Mouse (Mus musculus) myocyte (in vitro differentiated cells): ENCODE results near the gene Adarb2. TPM values are rescaled to one million over a fixed set of nuclear protein-coding genes. Genes with fewer than 3 reads are reported as not detected.

Source experiments
- H3K27me3 ChIP-seq: one replicate; pipeline ENCODE4 v1.6.1; 2011; ENCODE audit not compliant: control insufficient read depth, insufficient read depth, insufficient read length
- H3K36me3 ChIP-seq: one replicate; pipeline ENCODE4 v1.6.1; 2011; ENCODE audit not compliant: control insufficient read depth, insufficient read depth
- H3K4me2 ChIP-seq: one replicate; pipeline ENCODE4 v1.6.1; 2011; ENCODE audit warnings: low read depth, control low read depth
- H3K4me3 ChIP-seq: one replicate; pipeline ENCODE4 v1.5.1; 2011; ENCODE audit warnings: mild to moderate bottlenecking, control low read depth, moderate library complexity
- H3K79me2 ChIP-seq: one replicate; pipeline ENCODE4 v1.6.1; 2011; ENCODE audit not compliant: control insufficient read depth, insufficient read depth
- H3ac ChIP-seq: one replicate; pipeline ENCODE4 v1.6.1; 2011; ENCODE audit not compliant: control insufficient read depth, insufficient read length
- CEBPB ChIP-seq: IDR thresholded peaks from 2 replicates; pipeline ENCODE4 v1.6.1; 2011; ENCODE audit warnings: mild to moderate bottlenecking, moderate library complexity; ENCODE audit not compliant: poor library complexity, insufficient read depth, severe bottlenecking
- E2F4 ChIP-seq: IDR thresholded peaks from one replicate; pipeline ENCODE4 v1.6.1; 2011; ENCODE audit warnings: mild to moderate bottlenecking, control low read depth, moderate library complexity; ENCODE audit not compliant: insufficient read depth
- MAX ChIP-seq: IDR thresholded peaks from one replicate; pipeline ENCODE4 v1.6.1; 2011; ENCODE audit warnings: low read depth, mild to moderate bottlenecking, control low read depth
- MYOD1 ChIP-seq, 3 experiments: IDR thresholded peaks; one replicate each; pipeline ENCODE4 v1.6.1; 2011; ENCODE audit warnings: control low read depth in 2 of 3, low read depth in 2 of 3, mild to moderate bottlenecking in 2 of 3, moderate library complexity in 1 of 3; ENCODE audit not compliant: insufficient read length in 2 of 3, control insufficient read depth in 1 of 3
- MYOG ChIP-seq, 3 experiments: IDR thresholded peaks; one replicate each; pipeline ENCODE4 v1.6.1; 2011; ENCODE audit warnings: control low read depth in 2 of 3, low read depth in 2 of 3, mild to moderate bottlenecking in 2 of 3; ENCODE audit not compliant: insufficient read length in 2 of 3, control insufficient read depth in 1 of 3, insufficient read depth in 1 of 3
- POLR2A ChIP-seq: IDR thresholded peaks from one replicate; pipeline ENCODE4 v1.6.1; 2011; ENCODE audit warnings: low read depth, mild to moderate bottlenecking, control low read depth, moderate library complexity; ENCODE audit not compliant: insufficient read length
- POLR2AphosphoS2 ChIP-seq: IDR thresholded peaks from one replicate; pipeline ENCODE4 v1.6.1; 2011; ENCODE audit warnings: low read depth, control low read depth; ENCODE audit not compliant: insufficient read length
- REST ChIP-seq: IDR thresholded peaks from one replicate; pipeline ENCODE4 v1.6.1; 2011; ENCODE audit warnings: mild to moderate bottlenecking, control low read depth, moderate library complexity; ENCODE audit not compliant: insufficient read depth, insufficient read length
- SRF ChIP-seq: IDR thresholded peaks from one replicate; pipeline ENCODE4 v1.6.1; 2011; ENCODE audit warnings: low read depth; ENCODE audit not compliant: control insufficient read depth, insufficient read length
- TCF12 ChIP-seq: IDR thresholded peaks from one replicate; pipeline ENCODE4 v1.6.1; 2011; ENCODE audit warnings: mild to moderate bottlenecking, control low read depth; ENCODE audit not compliant: poor library complexity, insufficient read depth, severe bottlenecking
- TCF3 ChIP-seq: IDR thresholded peaks from one replicate; pipeline ENCODE4 v1.6.1; 2011; ENCODE audit warnings: low read depth, control low read depth; ENCODE audit not compliant: insufficient read length
- USF1 ChIP-seq: IDR thresholded peaks from one replicate; pipeline ENCODE4 v1.6.1; 2011; ENCODE audit warnings: low read depth, mild to moderate bottlenecking, control low read depth, moderate library complexity
- polyA plus RNA-seq: library from polyadenylated mRNA; unstranded; fragments of >200 nt; fragmentation: generic; extraction: Trizol; gene quantifications from one replicate; pipeline ENCODE4 v1.2.1, GENCODE M21; 2012; ENCODE audit warnings: missing spikeins

The Adarb2 gene
- polyA plus RNA-seq, 1 experiment = not detected

- H3K27me3 ChIP-seq = no peaks in the 10 kb centered on the region
- TF ChIP-seq TCF12 (no peak), SRF (no peak), POLR2AphosphoS2 (no peak)
- H3K4me2 ChIP-seq = no peak overlapping the region
These were observed 426.9 kb downstream of the Adarb2 start for GRCm38 (mm10) chr13:8629565-8629964.

GRCm38 (mm10) chr13:8631618-8632017, 429.0 kb downstream of the Adarb2 start:
- Histone ChIP-seq H3ac (no peak overlapping the region), H3K36me3 (no peaks in the 10 kb centered on the region), H3K4me2 (no peak overlapping the region), H3K4me3 (no peak overlapping the region), H3K79me2 (no peaks in the 10 kb centered on the region), H3K27me3 (no peaks in the 10 kb centered on the region)
- TF ChIP-seq POLR2AphosphoS2 (no peak), E2F4 (no peak), REST (no peak), USF1 (no peak), SRF (no peak), MYOD1 (IDR thresholded peaks at IDR 0.05; ENCODE audit: control insufficient read depth in 1 of 3, insufficient read length in 2 of 3, low read depth in 2 of 3) (no peak), TCF12 (no peak), CEBPB (no peak)

More at GRCm38 (mm10) chr13:8629565-8629964, 426.9 kb downstream of the Adarb2 start:
- no peaks in the 10 kb centered on the region for H3K79me2 ChIP-seq
- no peaks in the 10 kb centered on the region for H3K36me3 ChIP-seq
- no peak overlapping the region for H3K4me3 ChIP-seq
- H3ac ChIP-seq = no peak overlapping the region

GRCm38 (mm10) chr13:8632072-8632471, 429.4 kb downstream of the Adarb2 start:
- Histone ChIP-seq H3ac (no peak overlapping the region), H3K4me3 (no peak overlapping the region), H3K79me2 (no peaks in the 10 kb centered on the region), H3K36me3 (no peaks in the 10 kb centered on the region), H3K4me2 (no peak overlapping the region), H3K27me3 (no peaks in the 10 kb centered on the region)
- TF ChIP-seq REST (no peak), MYOG (IDR thresholded peaks at IDR 0.05; ENCODE audit: control insufficient read depth in 1 of 3, insufficient read depth in 1 of 3, insufficient read length in 2 of 3, low read depth in 2 of 3) (no peak), SRF (no peak), POLR2AphosphoS2 (no peak), MYOD1 (IDR thresholded peaks at IDR 0.05; ENCODE audit: control insufficient read depth in 1 of 3, insufficient read length in 2 of 3, low read depth in 2 of 3) (no peak), TCF12 (no peak), E2F4 (no peak), USF1 (no peak), CEBPB (no peak), POLR2A (no peak), MAX (no peak), TCF3 (no peak)

GRCm38 (mm10) chr13:8633385-8634337, 431.0 kb downstream of the Adarb2 start:
- TF ChIP-seq POLR2AphosphoS2 = no peak
- TF ChIP-seq TCF3 = no peak
- no peak for TF ChIP-seq SRF
- no peak for TF ChIP-seq REST
- no peak for TF ChIP-seq MYOG (IDR thresholded peaks at IDR 0.05; ENCODE audit: control insufficient read depth in 1 of 3, insufficient read depth in 1 of 3, insufficient read length in 2 of 3, low read depth in 2 of 3)
- TF ChIP-seq USF1 = no peak
- TF ChIP-seq MAX = no peak
- TF ChIP-seq E2F4 = no peak
- TF ChIP-seq CEBPB = no peak
- TF ChIP-seq MYOD1 (IDR thresholded peaks at IDR 0.05; ENCODE audit: control insufficient read depth in 1 of 3, insufficient read length in 2 of 3, low read depth in 2 of 3) = no peak
- TF ChIP-seq POLR2A = no peak
- no peak for TF ChIP-seq TCF12
- Histone ChIP-seq H3K27me3 (no peaks in the 10 kb centered on the region), H3ac (no peak overlapping the region), H3K4me3 (no peak overlapping the region), H3K79me2 (no peaks in the 10 kb centered on the region), H3K36me3 (no peaks in the 10 kb centered on the region), H3K4me2 (no peak overlapping the region)

- Histone ChIP-seq H3K79me2 (no peaks in the 10 kb centered on the region), H3K36me3 (no peaks in the 10 kb centered on the region)
- no peak for TF ChIP-seq SRF
- no peak for TF ChIP-seq CEBPB
- TF ChIP-seq TCF3 = no peak
- no peak for TF ChIP-seq USF1
- no peak for TF ChIP-seq MYOG (IDR thresholded peaks at IDR 0.05; ENCODE audit: control insufficient read depth in 1 of 3, insufficient read depth in 1 of 3, insufficient read length in 2 of 3, low read depth in 2 of 3)
- no peak for TF ChIP-seq E2F4
These were observed 439.4 kb downstream of the Adarb2 start for GRCm38 (mm10) chr13:8642084-8642483.

More at GRCm38 (mm10) chr13:8642084-8642483, 439.4 kb downstream of the Adarb2 start:
- H3K4me2 ChIP-seq = no peak overlapping the region
- H3ac ChIP-seq = no peak overlapping the region
- no peaks in the 10 kb centered on the region for H3K27me3 ChIP-seq
- H3K4me3 ChIP-seq = no peak overlapping the region
